Mouse (Mus musculus) c-Kit-positive CD71-positive TER-119-positive erythroid progenitor cells, embryonic 14.5 days (primary cell): ENCODE data around the gene Iqgap3.

Experiments
- DNase-seq: peaks from one replicate; pipeline ENCODE4 v3.0.0-alpha.2; 2013; ENCODE audit warnings: low spot score

Gene Iqgap3

DNA sequence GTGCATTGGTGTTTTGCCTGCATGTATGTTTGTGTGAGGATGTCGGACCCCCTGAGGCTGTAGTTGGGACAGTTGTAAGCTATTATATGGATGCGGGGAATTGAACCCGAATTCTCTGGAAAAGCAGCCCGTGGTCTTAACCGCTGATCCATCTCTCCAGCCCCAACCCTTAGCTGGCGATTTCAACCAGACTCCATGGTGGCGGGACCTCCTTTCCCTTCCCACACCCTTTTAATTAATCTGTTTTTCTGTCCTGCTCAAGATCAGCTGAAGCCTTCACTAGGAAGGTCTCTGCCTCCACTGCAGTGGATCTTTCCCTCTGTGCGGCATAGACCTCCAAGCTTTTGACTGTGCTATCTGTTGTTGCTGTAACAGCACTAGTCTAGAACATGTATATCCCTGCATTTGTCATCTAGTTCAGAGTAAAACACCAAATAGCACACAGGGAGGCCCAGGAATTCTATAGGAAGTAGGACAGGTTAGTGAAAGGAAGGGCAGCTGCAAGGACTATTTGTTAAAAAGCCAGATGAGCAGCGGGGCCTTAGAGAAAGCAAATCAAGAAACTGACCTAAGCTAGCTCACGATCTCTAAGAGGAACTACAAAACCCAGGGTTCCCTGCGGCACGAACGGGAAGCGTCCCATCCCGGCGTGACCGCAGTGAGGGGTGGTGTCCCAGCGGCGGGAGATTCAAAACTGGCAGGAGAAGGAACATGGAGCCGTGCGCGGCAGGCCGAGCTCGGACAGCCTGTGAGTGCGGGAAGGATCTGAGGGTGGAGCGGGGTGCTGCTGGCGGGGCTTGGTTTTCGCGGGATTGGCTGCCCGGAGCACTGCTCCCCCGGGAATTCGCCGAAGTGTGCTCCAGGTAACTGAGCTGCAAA is at the start of gene Iqgap3:
Iqgap3 (plus strand) TSS at position 627 of the 879 bp plus-strand sequence.
- DNase-seq: peak; percentile 71

DNA sequence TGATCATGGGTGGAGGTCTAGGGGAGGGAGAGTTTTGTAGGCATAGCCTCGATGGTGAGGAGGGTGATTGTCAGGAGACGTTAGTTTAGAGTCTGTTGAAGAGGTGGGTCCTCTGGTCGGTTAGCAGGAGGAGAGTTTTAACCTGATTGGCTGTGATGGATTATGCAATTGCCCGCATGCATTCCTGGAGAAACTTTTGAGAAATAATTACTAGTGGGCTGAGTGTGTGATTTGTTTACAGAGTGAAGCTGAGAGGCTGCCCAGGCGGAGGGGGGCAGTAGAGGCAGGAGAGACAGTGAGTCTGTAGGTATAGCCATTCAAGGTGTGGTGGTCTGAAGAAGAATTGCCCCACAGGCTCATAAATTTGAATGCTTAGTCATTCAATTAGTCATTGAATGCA is 48.3 kb upstream of the Iqgap3 start:
- DNase-seq: no peak

- no peak for DNase-seq
Observed at GRCm38 (mm10) chr3:88035561-88036293, 46.0 kb upstream of the Iqgap3 start.

GRCm38 (mm10) chr3:88042661-88043421 is 38.9 kb upstream of the Iqgap3 start, which contains the start of gene Gpatch4:
Gpatch4 (plus strand) TSS chr3:88043108.
- DNase-seq: peak; percentile 97

DNA sequence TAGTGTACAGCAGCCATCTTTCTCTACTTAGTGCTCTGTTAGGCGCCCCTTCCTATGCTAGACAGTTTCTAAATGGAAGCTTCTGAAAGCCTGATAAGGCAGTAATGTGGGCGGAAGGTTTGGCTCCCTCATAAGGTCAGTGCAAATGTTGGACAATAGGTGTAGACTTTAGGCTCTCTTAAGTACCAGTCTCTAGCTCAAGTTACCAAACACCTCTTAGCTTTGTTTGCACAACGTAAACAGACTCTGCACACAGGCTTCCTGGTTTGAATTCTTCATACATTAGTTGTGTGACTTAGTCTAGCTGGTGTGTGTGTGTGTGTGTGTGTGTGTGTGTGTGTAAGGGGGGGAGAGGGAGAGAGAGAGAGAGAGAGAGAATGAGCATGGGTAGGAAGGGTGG is 32.2 kb upstream of the Iqgap3 start:
- DNase-seq: no peak

GRCm38 (mm10) chr3:88057030-88057429 is 24.7 kb upstream of the Iqgap3 start:
- DNase-seq: no peak

GRCm38 (mm10) chr3:88057902-88058696 is 23.7 kb upstream of the Iqgap3 start, which contains the start of gene Naxe:
Naxe (minus strand) TSS chr3:88058495.
- DNase-seq: peak; percentile 87

GRCm38 (mm10) chr3:88068386-88068785 is 13.4 kb upstream of the Iqgap3 start:
- no peak for DNase-seq

DNA sequence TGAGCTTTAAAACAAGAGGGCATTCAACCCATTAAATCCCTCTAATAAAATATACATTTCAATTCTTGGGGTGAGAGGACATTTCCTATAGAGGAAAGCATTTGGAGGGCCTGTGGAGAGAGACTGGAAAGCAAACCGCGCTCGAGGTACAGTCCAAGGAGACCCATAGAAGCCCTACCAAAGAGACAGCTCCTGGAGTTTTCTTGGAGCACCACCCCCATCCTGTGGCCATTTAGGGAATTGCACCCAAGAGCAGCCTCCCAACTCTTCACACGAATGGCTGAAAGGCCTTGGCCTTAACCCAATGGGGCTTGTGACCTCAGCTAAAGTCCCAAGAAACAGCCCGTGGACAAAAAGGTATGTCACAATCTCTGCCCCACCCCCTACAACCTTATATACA is 10.0 kb upstream of the Iqgap3 start:
- DNase-seq: peak; percentile 74

- no peak for DNase-seq
Observed at GRCm38 (mm10) chr3:88073631-88074030, 8.1 kb upstream of the Iqgap3 start.

DNA sequence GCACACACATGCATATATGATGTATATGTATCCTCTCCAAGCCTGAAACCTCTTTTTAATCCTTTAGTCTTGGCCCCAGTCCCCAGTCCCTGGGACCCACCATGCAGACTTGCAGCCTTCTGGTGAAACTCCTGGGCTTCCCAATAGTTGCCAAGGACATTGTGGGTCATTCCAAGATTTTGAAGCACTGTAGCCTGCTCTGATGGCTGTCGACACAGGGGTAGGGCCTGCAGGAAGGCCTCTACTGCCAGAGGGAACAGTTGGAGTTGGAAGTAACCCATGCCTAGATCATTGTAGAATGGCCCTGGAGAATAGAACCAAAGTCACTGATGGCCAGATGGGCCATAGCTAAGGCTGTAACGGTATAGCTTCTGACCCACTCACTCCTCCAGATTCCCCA is 7.4 kb upstream of the Iqgap3 start:
- DNase-seq: no peak

DNA sequence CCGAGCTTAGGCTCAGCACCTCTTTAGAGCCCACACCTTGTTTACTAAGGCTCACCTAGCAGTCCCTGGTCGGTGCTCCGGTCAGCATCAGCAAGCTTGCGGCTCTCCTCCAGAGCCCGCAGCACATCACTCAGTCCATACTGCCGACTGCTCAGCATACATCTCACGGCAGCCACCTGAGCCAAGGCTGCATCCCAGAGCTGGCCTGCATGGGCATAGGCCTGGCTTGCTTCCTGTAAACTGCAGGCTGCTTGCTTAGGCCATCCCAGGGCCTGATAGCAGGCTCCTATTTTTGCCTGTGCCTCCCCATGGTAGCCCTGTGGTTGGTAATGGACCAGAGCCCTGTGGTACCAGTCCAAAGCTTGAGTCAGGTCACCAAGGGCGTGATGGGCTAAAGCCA is 7.0 kb upstream of the Iqgap3 start:
- no peak for DNase-seq

GRCm38 (mm10) chr3:88077441-88077840 is 4.3 kb upstream of the Iqgap3 start:
- no peak for DNase-seq

DNA sequence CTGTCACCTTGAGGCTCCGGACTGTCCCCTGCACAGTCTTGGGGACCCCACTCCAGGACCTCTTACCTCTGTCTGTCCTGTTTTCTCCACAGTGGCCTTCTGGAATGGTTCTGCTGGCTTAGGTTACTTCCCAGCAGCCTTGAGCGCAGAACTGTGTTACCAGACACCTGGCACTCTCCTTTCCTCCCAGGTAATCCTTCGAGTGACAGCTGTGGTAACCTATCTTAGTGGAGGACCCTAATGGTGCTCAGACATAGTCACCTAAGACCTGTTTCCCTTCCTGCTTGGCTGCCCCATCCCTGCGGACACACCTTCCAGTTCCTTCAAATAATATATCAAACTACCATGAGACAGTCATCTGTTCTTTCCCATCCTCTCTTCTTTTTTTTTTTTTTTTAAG is 3.6 kb upstream of the Iqgap3 start, which contains the start of gene Ttc24:
Ttc24 (minus strand) TSS at position 101 of the 400 bp plus-strand sequence.
- DNase-seq: no peak

DNA sequence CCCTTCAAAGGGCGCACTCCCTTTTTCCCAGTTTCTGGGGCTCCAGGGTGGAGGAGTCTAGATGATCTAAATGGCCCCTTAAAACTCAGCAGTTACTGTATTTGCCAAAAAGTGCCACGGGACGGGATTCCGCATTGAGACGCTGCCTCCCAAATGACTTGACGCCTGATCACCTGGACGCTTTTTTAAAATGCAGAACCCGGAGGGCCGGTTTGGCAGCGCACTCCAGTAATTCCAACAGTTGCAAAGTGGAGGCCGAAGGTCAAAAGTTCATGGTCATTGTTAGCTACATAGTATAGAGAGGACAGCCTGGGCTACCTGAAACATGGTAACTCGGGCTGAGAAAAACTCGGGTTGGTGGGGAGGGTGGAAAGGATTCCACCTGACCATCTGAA is 450 bp downstream of the Iqgap3 start:
- DNase-seq: no peak

DNA sequence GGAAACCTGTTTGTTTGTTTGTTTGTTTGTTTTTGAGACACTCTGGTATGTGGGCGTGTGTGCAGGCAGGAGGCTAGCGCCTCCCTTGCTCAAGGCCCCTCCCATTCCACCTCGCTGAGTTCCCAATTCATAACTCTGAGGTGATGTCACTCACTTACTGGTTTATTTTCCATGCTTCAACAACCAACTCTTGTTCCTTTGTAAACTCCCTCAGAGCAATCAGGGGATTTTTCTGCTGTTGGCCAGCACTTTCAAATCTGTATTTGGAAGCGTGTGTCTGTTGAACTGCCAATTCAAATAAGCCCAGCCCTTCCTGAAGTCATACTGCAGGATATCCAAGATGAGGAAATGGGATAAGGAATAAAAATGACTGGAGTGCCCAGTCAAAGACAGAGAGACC is 892 bp downstream of the Iqgap3 start:
- DNase-seq: peak; percentile 40

GRCm38 (mm10) chr3:88084001-88084400 is 2.2 kb downstream of the Iqgap3 start:
- no peak for DNase-seq

DNA sequence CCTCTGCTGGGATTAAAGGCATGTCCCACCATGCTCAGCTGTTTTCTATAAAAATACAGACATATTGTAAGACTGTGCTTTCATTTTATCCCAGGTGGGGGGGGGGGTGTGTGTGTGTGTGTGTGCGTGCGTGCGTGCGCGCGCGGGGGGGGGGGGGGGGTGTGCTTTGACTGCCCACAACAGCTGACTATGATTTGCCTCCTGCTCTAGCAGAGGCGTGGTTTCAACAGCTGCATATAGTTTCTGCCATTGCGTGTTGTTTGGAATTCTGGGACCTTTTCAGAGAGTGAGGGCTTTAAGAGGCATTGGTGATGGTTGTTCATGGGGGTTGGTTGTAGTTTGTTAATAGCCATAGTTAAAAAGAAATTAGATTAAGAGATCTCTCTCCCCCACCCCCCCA is 3.7 kb downstream of the Iqgap3 start:
- DNase-seq: no peak

- no peak for DNase-seq
Observed at GRCm38 (mm10) chr3:88087688-88088087, 5.9 kb downstream of the Iqgap3 start.

DNA sequence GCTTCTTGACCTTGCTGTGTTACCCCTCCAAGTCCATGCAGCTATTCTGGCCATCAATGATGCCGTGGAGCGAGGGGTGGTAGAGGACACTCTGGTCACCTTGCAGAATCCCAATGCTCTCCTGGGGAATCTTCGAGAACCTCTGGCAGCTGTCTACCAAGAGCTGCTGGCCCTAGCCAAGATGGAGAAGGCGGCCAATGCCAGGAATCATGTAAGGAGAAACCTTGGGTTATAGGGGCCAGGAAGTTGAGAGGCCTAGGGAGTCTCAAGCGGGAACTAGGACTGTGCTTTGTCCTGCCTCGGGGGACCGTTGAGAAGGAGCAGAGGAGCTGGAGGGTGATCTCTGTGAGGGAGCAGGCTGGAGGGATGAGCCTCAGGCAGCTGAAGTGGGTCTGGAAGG is 8.3 kb downstream of the Iqgap3 start:
- DNase-seq: no peak

GRCm38 (mm10) chr3:88090616-88091015 is 8.8 kb downstream of the Iqgap3 start:
- DNase-seq: no peak
